Mouse (Mus musculus) heart, embryonic 14.5 days (tissue): ENCODE data around the gene Oxct1. TPM values are rescaled to one million over a fixed set of nuclear protein-coding genes. Genes with fewer than 3 reads are reported as not detected.

ENCODE experiments used
- ATAC-seq: fragments of 200-750 bp; cut with Nextera tagmentation; 2 replicates; pipeline ENCODE4 v1.8.0; 2017; ENCODE audit warnings: low read depth, moderate TSS enrichment; ENCODE audit not compliant: insufficient number of reproducible peaks, insufficient read depth, low FRiP score
- H3K27ac ChIP-seq, 2 experiments: fragments of 200-500 bp in 1 of 2; fragments of 300-500 bp in 1 of 2; sonication (generic) in 1 of 2; replicated peaks in 1 of 2; 2 replicates each; pipeline ENCODE4 v1.5.1; 2012 to 2014; ENCODE audit warnings: low read depth in 2 of 2, low read length in 2 of 2, control low read depth in 1 of 2, mild to moderate bottlenecking in 1 of 2, mixed read lengths in 1 of 2; ENCODE audit not compliant: control insufficient read depth in 1 of 2, insufficient read depth in 1 of 2
- H3K27me3 ChIP-seq: fragments of 300-500 bp; sonication (generic); 2 replicates; pipeline ENCODE4 v1.6.1; 2014; ENCODE audit warnings: mild to moderate bottlenecking, low read length, control low read depth; ENCODE audit not compliant: control insufficient read depth, insufficient read depth
- H3K36me3 ChIP-seq: fragments of 300-500 bp; sonication (generic); 2 replicates; pipeline ENCODE4 v1.6.1; 2014; ENCODE audit warnings: mild to moderate bottlenecking, control low read depth, low read length, mixed read lengths; ENCODE audit not compliant: control insufficient read depth, insufficient read depth
- H3K4me1 ChIP-seq, 2 experiments: fragments of 200-500 bp in 1 of 2; fragments of 300-500 bp in 1 of 2; sonication (generic) in 1 of 2; 2 replicates each; pipeline ENCODE4 v1.6.1; 2012 to 2014; ENCODE audit warnings: low read length in 2 of 2, control low read depth in 1 of 2, mixed read lengths in 1 of 2; ENCODE audit not compliant: control insufficient read depth in 2 of 2, insufficient read depth in 2 of 2
- H3K4me2 ChIP-seq: fragments of 300-500 bp; sonication (generic); 2 replicates; pipeline ENCODE4 v1.6.1; 2014; ENCODE audit warnings: mild to moderate bottlenecking, low read length
- H3K4me3 ChIP-seq, 2 experiments: fragments of 200-500 bp in 1 of 2; fragments of 300-500 bp in 1 of 2; sonication (generic) in 1 of 2; 2 replicates each; pipeline ENCODE4 v1.5.1; 2012 to 2014; ENCODE audit warnings: low read length in 2 of 2, mild to moderate bottlenecking in 2 of 2, control low read depth in 1 of 2, low read depth in 1 of 2, moderate library complexity in 1 of 2; ENCODE audit not compliant: control insufficient read depth in 1 of 2, insufficient read depth in 1 of 2
- H3K9ac ChIP-seq: fragments of 300-500 bp; sonication (generic); 2 replicates; pipeline ENCODE4 v1.6.1; 2014; ENCODE audit warnings: mild to moderate bottlenecking, low read length
- H3K9me3 ChIP-seq: fragments of 300-500 bp; sonication (generic); 2 replicates; pipeline ENCODE4 v1.6.1; 2016; ENCODE audit warnings: low read length, control low read depth; ENCODE audit not compliant: control insufficient read depth
- polyA plus RNA-seq: library from polyadenylated mRNA; unstranded; fragments of >200 nt; fragmentation: Nextera tagmentation; extraction: Ambion mirVana; gene quantifications from 2 replicates; pipeline ENCODE4 v1.2.1, GENCODE M21; 2014

The Oxct1 gene
- polyA plus RNA-seq, 1 experiment from 2014 or later, result 327 TPM

GRCm38 (mm10) chr15:4197913-4198312, 171.7 kb downstream of the Oxct1 start:
- Histone ChIP-seq H3K36me3 (no peaks in the 10 kb centered on the region), H3K4me3 (no peak overlapping the region), H3K4me2 (no peak overlapping the region), H3K27me3 (no peaks in the 10 kb centered on the region), H3K9ac (no peak overlapping the region), H3K27ac (no peak overlapping the region), H3K9me3 (no peaks in the 10 kb centered on the region), H3K4me1 (no peaks in the 10 kb centered on the region)
- ATAC-seq, result no peak

Other genes starting within 250 kb of the Oxct1 start
- 13.8 and 15.2 TPM in 2 replicates for gene Fbxo4, start 46.8 kb upstream of the Oxct1 start, polyA plus RNA-seq
- 31.6 and 32.5 TPM in 2 replicates for gene AW549877, start 30.6 kb upstream of the Oxct1 start, polyA plus RNA-seq